Mouse (Mus musculus): ENCODE measurements around the gene Sdc1.
A peak's percentile ranks its signal among the peaks of the same experiment; 100 is the strongest.

The Sdc1 gene

DNA sequence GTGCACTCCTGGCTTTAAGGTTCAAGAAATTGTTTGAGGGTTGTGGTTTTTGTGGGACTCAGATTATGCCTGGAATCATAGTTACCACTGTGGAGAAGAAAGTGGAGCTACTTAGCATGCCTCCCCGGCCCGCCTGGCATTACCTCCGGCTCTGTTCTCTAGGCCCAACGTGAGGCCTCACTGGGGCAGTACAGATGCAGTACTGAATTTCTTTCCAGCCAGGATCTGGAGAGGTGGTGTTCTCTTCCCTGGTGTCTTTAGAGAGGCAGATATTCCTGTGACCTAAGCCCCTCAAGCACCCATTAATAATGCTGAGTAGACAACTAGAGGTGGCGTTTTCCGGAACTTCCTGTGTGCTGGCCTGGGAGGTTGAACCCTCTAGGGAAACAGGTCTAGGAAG lies 2.2 kb downstream of the Sdc1 start:
- Histone ChIP-seq H3K36me3 (ENCODE audit: control insufficient read depth, insufficient read depth, low read length, poor library complexity, severe bottlenecking) (no peaks in the 10 kb centered on the region), H3K27me3 (ENCODE audit: control insufficient read depth, insufficient read depth, low read length, poor library complexity, severe bottlenecking) (no peaks in the 10 kb centered on the region)
- DNase-seq (ENCODE audit: low read depth, low spot score): no peak

DNA sequence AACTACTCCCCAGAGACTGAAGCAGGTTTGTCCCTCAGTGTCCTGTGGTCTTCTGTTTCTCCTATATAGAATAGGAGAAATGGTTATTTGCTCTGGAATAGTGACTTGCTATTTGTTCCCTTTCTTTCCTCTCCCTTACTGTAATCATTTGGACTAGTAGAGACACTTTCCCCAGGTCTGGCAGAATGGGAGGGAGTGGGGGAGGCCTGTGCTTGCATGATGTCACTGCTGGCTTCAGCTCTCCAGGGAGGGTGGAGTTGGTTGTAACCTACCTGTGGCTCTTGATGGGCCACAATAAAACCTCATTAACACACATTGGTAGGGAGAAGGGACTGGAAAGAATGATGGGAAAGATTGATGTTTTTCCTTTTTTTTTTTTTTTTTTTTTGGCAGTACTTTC lies 3.1 kb downstream of the Sdc1 start:
- Histone ChIP-seq H3K36me3 (ENCODE audit: control insufficient read depth, insufficient read depth, low read length, poor library complexity, severe bottlenecking) (no peaks in the 10 kb centered on the region), H3K27me3 (ENCODE audit: control insufficient read depth, insufficient read depth, low read length, poor library complexity, severe bottlenecking) (no peaks in the 10 kb centered on the region)
- DNase-seq (ENCODE audit: low read depth, low spot score): no peak

DNA sequence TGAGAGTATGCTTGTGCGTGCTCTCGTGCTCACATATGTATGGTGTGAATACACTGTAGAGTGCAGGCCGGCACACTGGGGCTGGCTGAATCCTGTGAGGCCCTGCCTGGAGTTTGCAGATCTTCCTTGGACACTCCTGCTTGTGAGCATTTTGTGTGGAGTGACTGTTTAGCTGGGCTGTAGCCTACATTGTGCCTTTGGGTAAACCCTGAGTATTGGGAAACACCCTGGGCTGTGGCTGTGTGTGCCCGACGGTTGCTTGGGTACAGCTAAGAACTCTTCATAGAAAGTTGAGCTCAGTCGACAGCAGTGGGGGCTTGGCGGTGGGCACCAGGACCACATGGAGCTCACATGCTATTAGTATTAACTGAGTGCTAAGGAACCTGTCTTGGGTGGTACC lies 5.1 kb downstream of the Sdc1 start:
- Histone ChIP-seq H3K27me3 (ENCODE audit: control insufficient read depth, insufficient read depth, low read length, poor library complexity, severe bottlenecking) (no peaks in the 10 kb centered on the region), H3K36me3 (ENCODE audit: control insufficient read depth, insufficient read depth, low read length, poor library complexity, severe bottlenecking) (no peaks in the 10 kb centered on the region)
- DNase-seq (ENCODE audit: low read depth, low spot score): no peak

DNA sequence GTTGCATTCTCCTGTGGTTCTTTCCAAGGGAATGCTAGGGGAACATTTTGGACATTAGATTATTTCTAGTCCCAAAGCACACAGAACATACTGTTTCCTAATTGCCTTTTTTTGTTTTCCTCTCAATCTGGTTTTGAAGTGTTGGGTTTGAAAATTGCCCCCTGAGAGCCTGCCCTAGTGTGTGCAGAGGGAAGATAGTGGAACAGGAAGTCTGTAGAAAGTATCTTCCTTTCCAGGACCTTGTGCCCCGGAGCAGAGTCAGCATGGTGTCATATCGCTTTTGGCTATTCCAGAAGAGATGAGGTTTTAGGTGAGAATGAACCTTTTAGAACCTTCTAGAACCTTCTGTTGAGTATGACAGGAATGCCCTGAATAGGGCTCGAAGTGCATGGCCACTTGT lies 5.6 kb downstream of the Sdc1 start:
- H3K27me3 ChIP-seq (ENCODE audit: control insufficient read depth, insufficient read depth, low read length, poor library complexity, severe bottlenecking): no peaks in the 10 kb centered on the region
- DNase-seq (ENCODE audit: low read depth, low spot score): no peak
- H3K36me3 ChIP-seq (ENCODE audit: control insufficient read depth, insufficient read depth, low read length, poor library complexity, severe bottlenecking): no peaks in the 10 kb centered on the region

DNA sequence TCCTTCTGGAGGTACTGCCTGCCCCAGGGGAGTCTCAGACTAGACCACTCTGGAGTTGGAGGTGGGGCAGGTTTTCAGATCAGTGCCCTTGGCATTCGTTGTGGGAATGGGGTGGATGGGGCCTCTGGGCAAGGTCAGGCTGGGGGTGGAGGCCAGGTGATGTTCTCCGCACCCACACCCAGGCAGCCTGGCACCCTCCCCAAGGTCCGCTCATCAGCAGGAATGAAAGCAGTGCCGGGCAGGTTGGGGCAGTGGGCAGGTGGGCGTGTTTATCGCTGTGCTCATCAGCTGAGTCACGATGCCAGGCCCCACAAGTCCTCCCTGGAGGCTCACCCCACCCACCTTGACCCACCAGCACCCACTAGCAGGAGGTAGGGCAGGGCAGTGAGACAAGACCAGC lies 7.0 kb downstream of the Sdc1 start:
- no peaks in the 10 kb centered on the region for H3K36me3 ChIP-seq (ENCODE audit: control insufficient read depth, insufficient read depth, low read length, poor library complexity, severe bottlenecking)
- no peak for DNase-seq (ENCODE audit: low read depth, low spot score)
- no peaks in the 10 kb centered on the region for H3K27me3 ChIP-seq (ENCODE audit: control insufficient read depth, insufficient read depth, low read length, poor library complexity, severe bottlenecking)

DNA sequence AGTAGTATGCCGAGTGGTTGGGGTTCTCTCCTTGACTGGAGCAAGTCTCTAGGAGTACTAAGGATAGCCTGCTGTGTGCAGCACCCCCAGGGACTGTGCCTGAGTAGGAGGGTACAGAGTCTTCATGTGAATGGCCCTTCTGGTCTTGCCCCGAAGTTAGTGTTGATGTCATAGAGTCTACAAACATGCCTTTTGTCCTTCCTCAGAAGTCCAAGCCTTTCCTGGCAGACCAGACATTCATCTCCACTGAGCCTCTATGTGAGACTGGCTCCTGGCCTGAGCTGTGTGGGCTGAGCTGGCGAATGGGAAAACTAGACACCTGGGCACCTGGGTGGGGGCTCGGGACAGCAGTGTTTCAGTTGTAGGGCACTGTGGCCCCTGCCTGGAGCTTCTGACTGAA lies 8.7 kb downstream of the Sdc1 start:
- Histone ChIP-seq H3K27me3 (ENCODE audit: control insufficient read depth, insufficient read depth, low read length, poor library complexity, severe bottlenecking) (no peaks in the 10 kb centered on the region), H3K36me3 (ENCODE audit: control insufficient read depth, insufficient read depth, low read length, poor library complexity, severe bottlenecking) (no peaks in the 10 kb centered on the region)
- DNase-seq (ENCODE audit: low read depth, low spot score): no peak

DNA sequence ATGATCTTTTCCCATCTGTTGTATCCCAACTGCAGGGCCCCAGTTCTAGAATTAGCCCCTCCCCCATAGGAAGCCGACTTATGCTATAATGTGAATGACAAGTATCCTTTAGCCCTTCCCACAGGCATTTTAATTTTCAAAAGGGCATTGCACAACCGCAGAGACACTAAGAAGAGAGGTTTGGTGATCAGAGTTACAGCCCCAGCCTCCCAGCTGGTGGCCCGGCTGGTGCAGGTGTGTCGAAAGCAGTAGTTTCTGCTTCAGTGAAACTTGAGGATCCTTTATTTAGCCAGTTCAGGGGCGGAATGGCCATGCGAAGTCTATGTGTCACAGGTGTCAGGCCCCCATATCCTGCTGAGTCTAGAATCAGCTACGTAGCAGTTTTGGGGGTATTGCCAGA lies 10.0 kb downstream of the Sdc1 start:
- H3K27me3 ChIP-seq (ENCODE audit: control insufficient read depth, insufficient read depth, low read length, poor library complexity, severe bottlenecking): no peaks in the 10 kb centered on the region
- DNase-seq (ENCODE audit: low read depth, low spot score): no peak
- no peaks in the 10 kb centered on the region for H3K36me3 ChIP-seq (ENCODE audit: control insufficient read depth, insufficient read depth, low read length, poor library complexity, severe bottlenecking)

DNA sequence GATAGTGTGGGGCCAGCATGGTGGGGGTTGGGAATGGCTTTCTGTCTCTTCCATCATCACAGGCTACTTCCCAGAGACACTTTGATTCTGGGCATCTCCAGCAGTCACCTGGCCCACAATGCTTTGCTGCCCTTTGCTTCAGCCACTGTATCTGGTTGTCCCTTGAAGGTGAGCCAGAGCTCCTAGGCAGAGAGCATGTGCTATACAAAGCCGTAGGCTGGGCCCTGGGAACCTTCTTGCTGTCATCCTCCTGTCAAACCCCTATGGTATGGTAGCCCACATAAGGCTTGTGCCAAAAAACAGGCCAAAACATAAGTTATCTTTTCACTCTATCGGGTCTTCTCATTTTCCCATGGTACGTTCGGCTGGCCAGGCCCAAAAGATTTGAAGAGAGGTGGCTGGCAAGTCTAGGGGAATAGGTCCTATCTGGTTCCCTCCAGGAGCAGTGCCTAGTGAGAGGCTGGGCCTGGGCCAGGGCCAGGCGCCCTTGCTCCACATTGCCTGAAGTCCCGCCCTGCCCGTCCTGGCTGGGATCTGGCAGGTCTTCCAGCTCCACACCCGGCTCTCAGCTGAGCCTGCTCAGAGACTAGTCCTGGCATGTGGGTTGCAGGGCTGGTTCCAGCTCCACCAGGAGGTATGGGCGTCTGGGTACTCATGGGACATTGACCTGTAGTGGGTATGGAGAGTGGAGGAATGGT lies 10.7 kb downstream of the Sdc1 start:
- no peaks in the 10 kb centered on the region for H3K36me3 ChIP-seq (ENCODE audit: control insufficient read depth, insufficient read depth, low read length, poor library complexity, severe bottlenecking)
- DNase-seq (ENCODE audit: low read depth, low spot score): no peak
- no peaks in the 10 kb centered on the region for H3K27me3 ChIP-seq (ENCODE audit: control insufficient read depth, insufficient read depth, low read length, poor library complexity, severe bottlenecking)

DNA sequence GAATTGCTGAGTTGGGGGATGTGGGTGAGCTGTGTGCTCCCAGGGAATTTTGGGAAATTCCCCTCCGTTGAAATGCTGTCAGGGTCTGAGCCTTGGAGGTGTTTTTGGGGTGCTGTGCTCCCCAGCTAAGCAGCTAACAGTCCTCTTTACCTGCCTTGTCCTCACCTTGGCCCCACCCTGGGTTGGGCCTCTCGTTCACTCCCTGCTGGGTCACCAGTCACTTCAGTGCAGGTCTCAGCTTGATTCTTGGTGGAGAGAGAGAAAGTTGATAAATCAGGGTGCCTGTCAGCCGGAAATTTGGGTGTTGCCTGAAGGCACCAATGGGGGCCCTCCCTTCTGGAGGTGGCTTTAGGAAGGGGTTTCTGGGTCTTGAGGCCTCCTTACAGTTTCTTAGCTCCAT lies 11.4 kb downstream of the Sdc1 start:
- no peak for DNase-seq (ENCODE audit: low read depth, low spot score)
- Histone ChIP-seq H3K36me3 (ENCODE audit: control insufficient read depth, insufficient read depth, low read length, poor library complexity, severe bottlenecking) (no peaks in the 10 kb centered on the region), H3K27me3 (ENCODE audit: control insufficient read depth, insufficient read depth, low read length, poor library complexity, severe bottlenecking) (no peaks in the 10 kb centered on the region)

DNA sequence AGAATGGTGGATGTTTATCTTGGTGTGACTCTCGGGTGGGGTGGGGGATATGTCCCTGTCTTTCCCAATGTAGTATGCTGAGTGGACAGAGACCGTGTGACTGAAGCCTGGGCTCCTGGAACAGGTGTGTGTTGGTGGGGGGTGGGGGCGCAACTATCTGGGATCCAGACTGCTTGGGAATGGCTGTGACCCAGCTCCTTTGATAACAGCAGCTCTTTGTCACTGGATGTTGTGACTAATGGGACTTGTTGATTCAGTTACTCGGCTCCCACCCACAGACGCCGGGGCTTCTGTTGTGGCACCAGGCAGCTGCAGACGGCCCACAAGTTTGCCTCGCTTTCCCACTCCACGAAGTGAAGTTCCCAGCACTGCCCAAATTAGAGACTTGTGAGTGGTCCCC lies 13.1 kb downstream of the Sdc1 start:
- Histone ChIP-seq H3K36me3 (ENCODE audit: control insufficient read depth, insufficient read depth, low read length, poor library complexity, severe bottlenecking) (no peaks in the 10 kb centered on the region), H3K27me3 (ENCODE audit: control insufficient read depth, insufficient read depth, low read length, poor library complexity, severe bottlenecking) (no peaks in the 10 kb centered on the region)
- DNase-seq (ENCODE audit: low read depth, low spot score): no peak

DNA sequence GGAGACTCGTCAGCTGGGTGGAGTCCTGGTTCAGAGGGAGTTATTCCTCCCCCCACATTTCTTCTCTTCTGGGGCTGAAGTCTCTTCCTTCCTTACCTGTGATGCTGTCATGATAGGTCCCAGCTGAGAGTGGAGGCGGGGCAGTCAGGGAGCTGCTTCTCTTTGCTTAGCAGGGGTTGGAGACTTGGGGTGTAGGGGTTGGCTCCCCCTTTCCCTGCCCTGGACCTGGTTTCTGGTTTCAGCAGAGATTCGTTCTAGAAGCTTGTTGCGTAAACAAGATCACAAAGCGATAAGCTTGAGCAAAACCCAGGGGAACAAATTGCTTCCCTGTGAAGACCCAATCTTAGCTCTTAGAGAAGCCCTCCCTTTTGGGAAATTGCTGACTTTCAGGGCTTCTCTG lies 15.4 kb downstream of the Sdc1 start:
- Histone ChIP-seq H3K27me3 (ENCODE audit: control insufficient read depth, insufficient read depth, low read length, poor library complexity, severe bottlenecking) (no peaks in the 10 kb centered on the region), H3K36me3 (ENCODE audit: control insufficient read depth, insufficient read depth, low read length, poor library complexity, severe bottlenecking) (no peaks in the 10 kb centered on the region)
- DNase-seq (ENCODE audit: low read depth, low spot score): no peak

DNA sequence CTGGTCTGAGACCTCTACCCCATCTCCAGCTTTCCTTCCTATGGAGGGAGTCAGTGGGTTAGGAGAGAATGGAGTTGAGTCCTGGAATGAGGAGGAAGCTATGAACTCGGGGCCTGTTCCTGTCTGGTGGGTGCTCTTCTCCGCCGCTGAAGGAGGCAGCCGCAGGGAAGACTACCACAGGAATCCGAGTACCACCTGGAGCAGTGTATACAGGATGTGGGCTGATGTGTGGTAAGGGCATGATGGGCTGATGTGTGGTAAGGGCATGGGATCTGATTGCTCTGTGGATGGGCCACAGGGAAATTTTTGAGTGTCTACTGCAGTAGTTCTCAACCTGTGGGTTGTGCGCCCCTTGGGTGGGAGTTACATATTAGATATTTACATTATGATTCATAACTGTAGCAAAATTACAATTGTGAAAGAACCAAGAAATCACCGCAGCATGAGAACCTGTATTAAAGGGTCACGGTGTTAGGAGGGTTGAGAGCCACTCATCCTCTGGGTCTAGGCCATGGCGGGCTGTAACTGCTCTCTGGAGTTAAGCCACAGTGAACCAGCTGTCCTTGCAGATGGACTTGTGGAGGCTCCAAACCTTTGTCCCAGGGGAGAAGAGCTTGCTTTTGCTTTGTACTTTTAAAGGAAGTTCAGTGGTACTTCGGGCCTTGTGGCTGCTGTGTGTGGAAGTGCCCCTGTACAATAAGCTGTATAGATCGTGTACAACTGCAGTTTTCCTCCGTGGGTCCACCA lies 16.0 kb downstream of the Sdc1 start:
- Histone ChIP-seq H3K36me3 (ENCODE audit: control insufficient read depth, insufficient read depth, low read length, poor library complexity, severe bottlenecking) (no peaks in the 10 kb centered on the region), H3K27me3 (ENCODE audit: control insufficient read depth, insufficient read depth, low read length, poor library complexity, severe bottlenecking) (no peaks in the 10 kb centered on the region)
- peak; percentile 11 for DNase-seq (ENCODE audit: low read depth, low spot score)

DNA sequence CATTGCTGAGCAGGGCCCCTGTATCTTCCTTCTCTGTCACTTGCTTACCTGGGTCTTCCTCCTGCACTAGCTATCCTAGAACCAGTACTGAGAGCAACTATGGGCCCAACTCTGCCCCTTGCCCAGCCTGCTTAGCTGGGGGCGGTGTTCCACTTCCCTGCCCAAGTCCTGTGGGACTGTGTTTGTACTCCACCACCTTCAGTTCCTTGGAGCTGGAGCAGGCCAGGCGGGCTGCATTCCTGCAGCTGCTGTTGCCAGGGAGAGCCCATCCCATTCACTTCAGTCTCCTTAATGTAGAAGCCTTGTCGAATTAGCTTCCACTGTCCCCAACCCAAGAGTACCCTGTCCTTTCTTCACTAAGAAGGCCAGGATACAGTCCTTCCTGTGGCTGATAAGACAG lies 17.3 kb downstream of the Sdc1 start:
- Histone ChIP-seq H3K27me3 (ENCODE audit: control insufficient read depth, insufficient read depth, low read length, poor library complexity, severe bottlenecking) (no peaks in the 10 kb centered on the region), H3K36me3 (ENCODE audit: control insufficient read depth, insufficient read depth, low read length, poor library complexity, severe bottlenecking) (no peaks in the 10 kb centered on the region)
- DNase-seq (ENCODE audit: low read depth, low spot score): no peak

DNA sequence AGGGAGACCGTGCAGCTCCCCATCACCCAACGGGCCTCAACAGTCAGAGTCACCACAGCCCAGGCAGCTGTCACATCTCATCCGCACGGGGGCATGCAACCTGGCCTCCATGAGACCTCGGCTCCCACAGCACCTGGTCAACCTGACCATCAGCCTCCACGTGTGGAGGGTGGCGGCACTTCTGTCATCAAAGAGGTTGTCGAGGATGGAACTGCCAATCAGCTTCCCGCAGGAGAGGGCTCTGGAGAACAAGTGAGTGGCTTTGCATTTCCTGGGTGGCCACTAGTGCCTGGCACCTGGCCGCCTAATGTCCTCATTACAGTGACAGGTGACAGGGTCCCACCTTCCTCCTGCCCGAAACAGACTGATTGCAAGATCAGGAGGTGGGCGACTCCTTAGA lies 19.5 kb downstream of the Sdc1 start:
- no peaks in the 10 kb centered on the region for H3K27me3 ChIP-seq (ENCODE audit: control insufficient read depth, insufficient read depth, low read length, poor library complexity, severe bottlenecking)
- no peak for DNase-seq (ENCODE audit: low read depth, low spot score)
- H3K36me3 ChIP-seq (ENCODE audit: control insufficient read depth, insufficient read depth, low read length, poor library complexity, severe bottlenecking): no peaks in the 10 kb centered on the region

DNA sequence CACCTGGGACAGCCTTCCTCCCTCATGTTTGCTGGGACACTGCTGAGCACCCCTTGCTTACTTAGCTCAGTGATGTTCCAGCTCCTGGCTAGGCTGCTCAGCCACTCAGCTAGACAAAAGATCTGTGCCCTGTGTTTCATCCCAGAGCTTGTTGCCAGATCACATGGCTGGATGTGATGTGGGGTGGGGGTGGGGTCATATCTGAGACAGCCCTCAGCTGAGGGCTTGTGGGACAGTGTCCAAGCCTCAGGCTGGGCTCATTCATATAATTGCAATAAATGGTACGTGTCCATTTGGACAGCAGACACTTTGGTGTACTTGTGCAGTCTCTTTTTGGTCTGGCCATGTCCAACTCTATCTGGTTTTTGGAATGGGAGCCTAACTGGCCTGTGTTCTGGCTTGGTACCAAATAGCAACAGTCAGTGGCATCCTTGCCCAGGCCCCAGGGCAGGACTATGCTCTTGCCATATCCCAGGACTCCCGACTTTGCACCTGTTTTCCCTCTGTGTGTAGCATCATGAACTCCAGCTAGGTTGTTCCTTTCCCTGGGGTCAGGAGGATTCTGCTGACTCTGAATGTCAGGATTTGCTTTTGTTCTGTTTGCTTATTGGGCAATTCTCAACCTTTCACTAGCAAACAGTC lies 22.4 kb downstream of the Sdc1 start:
- Histone ChIP-seq H3K27me3 (ENCODE audit: control insufficient read depth, insufficient read depth, low read length, poor library complexity, severe bottlenecking) (no peaks in the 10 kb centered on the region), H3K36me3 (ENCODE audit: control insufficient read depth, insufficient read depth, low read length, poor library complexity, severe bottlenecking) (no peaks in the 10 kb centered on the region)
- no peak for DNase-seq (ENCODE audit: low read depth, low spot score)
